Comparison of ENCODE assay signal across 8 mouse cellular contexts in genomic region chr7:19461488-19461887, GRCm38 (mm10). TPM values are rescaled to one million over a fixed set of nuclear protein-coding genes. Genes with fewer than 3 reads are reported as not detected.
A peak's percentile ranks its signal among the peaks of the same experiment; 100 is the strongest.
DNase-seq lines count a peak whose midpoint lies in the region; ATAC-seq and TF ChIP-seq lines count a peak whose summit lies in the region.

No protein-coding gene starts in this region.

- 6% methylated on average over 6 of the region's 6 CpGs for WGBS in forebrain, embryonic 11.5 days
- 4% methylated on average over 6 of the region's 6 CpGs for WGBS in forebrain, embryonic 15.5 days
- 14% methylated on average over 6 of the region's 6 CpGs for WGBS in heart, embryonic 12.5 days

- intact Hi-C loops in left cerebral cortex, adult 2 months (cut with DNase I): no loop called here

- H3K4me2 ChIP-seq in forebrain, embryonic 11.5 days (ENCODE audit: low read depth, low read length, severe bottlenecking): no peak overlapping the region
- H3K4me2 ChIP-seq in forebrain, embryonic 15.5 days (replicated peaks): no peak overlapping the region
- no peak overlapping the region for H3K4me2 ChIP-seq in heart, embryonic 12.5 days

- no peak overlapping the region for H3K4me3 ChIP-seq in forebrain, embryonic 11.5 days (ENCODE audit: low read depth, low read length)
- H3K4me3 ChIP-seq in forebrain, embryonic 15.5 days: no peak overlapping the region; the same call in 1 of the 2 replicates
- H3K4me3 ChIP-seq in cortical plate, adult 2 months (ENCODE audit: insufficient read depth, low read length): no peak overlapping the region
- H3K4me3 ChIP-seq in heart, embryonic 12.5 days: no peak overlapping the region
- no peak overlapping the region for H3K4me3 ChIP-seq in left cerebral cortex, adult 2 months
- peak overlapping the region; percentile 75 for H3K4me3 ChIP-seq in megakaryocyte, embryonic 14.5 days (replicated peaks)

- peak; percentile 92 for DNase-seq in forebrain, embryonic 11.5 days (ENCODE audit: low spot score)
- DNase-seq in MEL-GATA-1-ER (ENCODE audit: extremely low read depth, low read depth): peak; percentile 69
- DNase-seq in left cerebral cortex, adult 2 months (ENCODE audit: extremely low spot score in 1 of 2, low spot score in 2 of 2): peak; percentile 66 to 75
- DNase-seq in spleen, postnatal 36 days (ENCODE audit: low spot score in 2 of 2): peak; percentile 34 to 65

- no peaks in the 10 kb centered on the region; the same call in 1 of the 2 replicates for H3K4me1 ChIP-seq in forebrain, embryonic 11.5 days (replicated peaks; ENCODE audit: control insufficient read depth, insufficient read depth, low read length)
- H3K4me1 ChIP-seq in forebrain, embryonic 15.5 days: peaks cover 20% of the 10 kb centered on the region
- 0 out of 2 replicates have a peak, but pooled peaks cover 2% of the 10 kb centered on the region for H3K4me1 ChIP-seq in cortical plate, adult 2 months (ENCODE audit: control insufficient read depth, insufficient read depth, low read length)
- H3K4me1 ChIP-seq in heart, embryonic 12.5 days (replicated peaks): peaks cover 48% of the 10 kb centered on the region
- H3K4me1 ChIP-seq in megakaryocyte, embryonic 14.5 days: peaks cover 81% of the 10 kb centered on the region

- H3K36me3 ChIP-seq in forebrain, embryonic 11.5 days (ENCODE audit: control insufficient read depth, insufficient read depth, low read length): no peaks in the 10 kb centered on the region
- H3K36me3 ChIP-seq in forebrain, embryonic 15.5 days: no peaks in the 10 kb centered on the region
- H3K36me3 ChIP-seq in heart, embryonic 12.5 days: peaks cover 4% of the 10 kb centered on the region; the same call in 1 of the 2 replicates
- H3K36me3 ChIP-seq in megakaryocyte, embryonic 14.5 days (replicated peaks; ENCODE audit: low read length): peaks cover 19% of the 10 kb centered on the region

- peaks cover 2% of the 10 kb centered on the region; the same call in 1 of the 2 replicates for H3K27me3 ChIP-seq in forebrain, embryonic 11.5 days (ENCODE audit: control insufficient read depth, insufficient read depth, low read length)
- peaks cover 12% of the 10 kb centered on the region for H3K27me3 ChIP-seq in forebrain, embryonic 15.5 days
- peaks cover 11% of the 10 kb centered on the region; the same call in 1 of the 2 replicates for H3K27me3 ChIP-seq in heart, embryonic 12.5 days (replicated peaks)
- H3K27me3 ChIP-seq in megakaryocyte, embryonic 14.5 days (replicated peaks): no peaks in the 10 kb centered on the region

- H3K27ac ChIP-seq in forebrain, embryonic 11.5 days (ENCODE audit: low read depth, low read length): no peak overlapping the region
- H3K27ac ChIP-seq in forebrain, embryonic 15.5 days (replicated peaks): no peak overlapping the region
- H3K27ac ChIP-seq in cortical plate, adult 2 months (ENCODE audit: insufficient read depth, low read length): no peak overlapping the region
- no peak overlapping the region for H3K27ac ChIP-seq in heart, embryonic 12.5 days (ENCODE audit: poor library complexity, severe bottlenecking)
- H3K27ac ChIP-seq in left cerebral cortex, adult 2 months: no peak overlapping the region

- TF ChIP-seq CTCF in cortical plate, adult 2 months (IDR thresholded peaks at IDR 0.05; ENCODE audit: extremely low read depth, insufficient read depth, low read length): peak; percentile 87
- peak; percentile 100 for TF ChIP-seq CTCF in left cerebral cortex, adult 2 months (IDR thresholded peaks at IDR 0.05)

- no peak for TF ChIP-seq POLR2A in cortical plate, adult 2 months (IDR thresholded peaks at IDR 0.05; ENCODE audit: extremely low read depth, insufficient read depth, low read length)

- no peak for ATAC-seq in forebrain, embryonic 11.5 days (replicated peaks; ENCODE audit: low FRiP score)
- no peak for ATAC-seq in forebrain, embryonic 15.5 days (replicated peaks)
- no peak for ATAC-seq in heart, embryonic 12.5 days (ENCODE audit: insufficient number of reproducible peaks, low FRiP score)

- no peak overlapping the region for H3K9ac ChIP-seq in forebrain, embryonic 11.5 days (ENCODE audit: low read length)
- H3K9ac ChIP-seq in forebrain, embryonic 15.5 days (replicated peaks): no peak overlapping the region
- H3K9ac ChIP-seq in heart, embryonic 12.5 days: 0 out of 2 replicates have a peak overlapping the region, but pooled peaks have one; percentile 32

- H3K9me3 ChIP-seq in forebrain, embryonic 11.5 days (ENCODE audit: control insufficient read depth, low read length): no peaks in the 10 kb centered on the region
- no peaks in the 10 kb centered on the region for H3K9me3 ChIP-seq in forebrain, embryonic 15.5 days
- H3K9me3 ChIP-seq in heart, embryonic 12.5 days (replicated peaks): no peaks in the 10 kb centered on the region
- no peaks in the 10 kb centered on the region for H3K9me3 ChIP-seq in megakaryocyte, embryonic 14.5 days

RNA-seq across cellular contexts. Expression of gene Exoc3l2, which starts 1.6 kb away (rescaled TPM):
- 1.2 and 1.4 TPM in 2 replicates for polyA plus RNA-seq in forebrain, embryonic 11.5 days (2014; fragmentation: Nextera tagmentation; extraction: Ambion mirVana)
- 0.17 and 0.29 TPM in 2 replicates for polyA plus RNA-seq in forebrain, embryonic 15.5 days (2015; fragmentation: Nextera tagmentation; extraction: Ambion mirVana)
- polyA plus RNA-seq in cortical plate, adult 2 months (2012; rRNA removed): 0.06 and 0.23 TPM in 2 replicates
- polyA plus RNA-seq in heart, embryonic 12.5 days (2016; fragmentation: Nextera tagmentation; extraction: Ambion mirVana): 2.9 and 3.1 TPM in 2 replicates
- under 1 TPM; 0.26 to 0.36 TPM for total RNA-seq in left cerebral cortex, adult 2 months (2021)
- 40.8 and 53.6 TPM in 2 replicates for polyA plus RNA-seq in megakaryocyte, embryonic 14.5 days (2012; ENCODE audit: insufficient read depth, low replicate concordance)

RNA-seq across cellular contexts. Expression of gene Mark4, which starts 2.9 kb away (rescaled TPM):
- 11.0 and 13.2 TPM in 2 replicates for polyA plus RNA-seq in forebrain, embryonic 11.5 days (2014; fragmentation: Nextera tagmentation; extraction: Ambion mirVana)
- polyA plus RNA-seq in forebrain, embryonic 15.5 days (2015; fragmentation: Nextera tagmentation; extraction: Ambion mirVana): 18.3 and 18.8 TPM in 2 replicates
- 52.0 and 55.4 TPM in 2 replicates for polyA plus RNA-seq in cortical plate, adult 2 months (2012; rRNA removed)
- polyA plus RNA-seq in heart, embryonic 12.5 days (2016; fragmentation: Nextera tagmentation; extraction: Ambion mirVana): 11.4 and 11.7 TPM in 2 replicates
- 10 to 100 TPM; 79.1 to 79.5 TPM for total RNA-seq in left cerebral cortex, adult 2 months (2021)
- 102 and 169 TPM in 2 replicates for polyA plus RNA-seq in megakaryocyte, embryonic 14.5 days (2012; ENCODE audit: insufficient read depth, low replicate concordance)

RNA-seq across cellular contexts. Expression of gene Bloc1s3, which starts 46.7 kb away (rescaled TPM):
- polyA plus RNA-seq in forebrain, embryonic 11.5 days (2014; fragmentation: Nextera tagmentation; extraction: Ambion mirVana): 2.9 and 4.5 TPM in 2 replicates
- polyA plus RNA-seq in forebrain, embryonic 15.5 days (2015; fragmentation: Nextera tagmentation; extraction: Ambion mirVana): 4.9 and 5.4 TPM in 2 replicates
- 7.6 and 7.9 TPM in 2 replicates for polyA plus RNA-seq in cortical plate, adult 2 months (2012; rRNA removed)
- 2.4 TPM in 2 replicates for polyA plus RNA-seq in heart, embryonic 12.5 days (2016; fragmentation: Nextera tagmentation; extraction: Ambion mirVana)
- 1 to 10 TPM; 6.7 to 7.9 TPM for total RNA-seq in left cerebral cortex, adult 2 months (2021)
- polyA plus RNA-seq in megakaryocyte, embryonic 14.5 days (2012; ENCODE audit: insufficient read depth, low replicate concordance): 5.5 and 6.5 TPM in 2 replicates

RNA-seq across cellular contexts. Expression of gene Trappc6a, which starts 46.7 kb away (rescaled TPM):
- 43.7 and 54.1 TPM in 2 replicates for polyA plus RNA-seq in forebrain, embryonic 11.5 days (2014; fragmentation: Nextera tagmentation; extraction: Ambion mirVana)
- 35.3 and 43.0 TPM in 2 replicates for polyA plus RNA-seq in forebrain, embryonic 15.5 days (2015; fragmentation: Nextera tagmentation; extraction: Ambion mirVana)
- 22.6 TPM in 2 replicates for polyA plus RNA-seq in cortical plate, adult 2 months (2012; rRNA removed)
- polyA plus RNA-seq in heart, embryonic 12.5 days (2016; fragmentation: Nextera tagmentation; extraction: Ambion mirVana): 66.4 and 74.0 TPM in 2 replicates
- 10 to 100 TPM; 16.6 to 18.4 TPM for total RNA-seq in left cerebral cortex, adult 2 months (2021)
- 608 and 613 TPM in 2 replicates for polyA plus RNA-seq in megakaryocyte, embryonic 14.5 days (2012; ENCODE audit: insufficient read depth, low replicate concordance)

RNA-seq across cellular contexts. Expression of gene Nkpd1, which starts 56.1 kb away (rescaled TPM):
- 0.11 TPM in 1 of 2 replicates, not detected in the other for polyA plus RNA-seq in forebrain, embryonic 11.5 days (2014; fragmentation: Nextera tagmentation; extraction: Ambion mirVana)
- 0.66 and 0.75 TPM in 2 replicates for polyA plus RNA-seq in forebrain, embryonic 15.5 days (2015; fragmentation: Nextera tagmentation; extraction: Ambion mirVana)
- 0.98 and 1.1 TPM in 2 replicates for polyA plus RNA-seq in cortical plate, adult 2 months (2012; rRNA removed)
- polyA plus RNA-seq in heart, embryonic 12.5 days (2016; fragmentation: Nextera tagmentation; extraction: Ambion mirVana): 0.08 TPM in 1 of 2 replicates, not detected in the other
- under 1 TPM; 0.44 to 0.84 TPM for total RNA-seq in left cerebral cortex, adult 2 months (2021)
- polyA plus RNA-seq in megakaryocyte, embryonic 14.5 days (2012; ENCODE audit: insufficient read depth, low replicate concordance): 1.3 and 2.9 TPM in 2 replicates

Comparison
In these comparisons a context has a peak if more than half of its experiments do, and no peak if none do; other contexts are left out.
1. RNA of gene Exoc3l2, which starts 1.6 kb away (polyA plus RNA-seq): 40.8 to 53.6 TPM in megakaryocyte, embryonic 14.5 days; 2.9 to 3.1 TPM in heart, embryonic 12.5 days, 1.2 to 1.4 TPM in forebrain, embryonic 11.5 days, 0.17 to 0.29 TPM in forebrain, embryonic 15.5 days and 0.06 to 0.23 TPM in cortical plate, adult 2 months; every median in the first group is over 10 times any median in the second.
2. Peak in every context shown above with its lines, with median percentiles within 50 percentile points of each other: DNase-seq.